Mouse (Mus musculus) hindbrain, embryonic 11.5 days (tissue): Measurements from ENCODE around the gene Pafah1b2. TPM values are rescaled to one million over a fixed set of nuclear protein-coding genes. Genes with fewer than 3 reads are reported as not detected.

ENCODE experiments used
- ATAC-seq: fragments of 200-750 bp; cut with Nextera tagmentation; 2 replicates; pipeline ENCODE4 v1.8.0; 2017; ENCODE audit warnings: mild to moderate bottlenecking, moderate TSS enrichment, moderate library complexity; ENCODE audit not compliant: low FRiP score
- DNase-seq: peaks from one replicate; pipeline ENCODE4 v3.0.0-alpha.2; 2015; ENCODE audit warnings: low spot score
- H3K27ac ChIP-seq: fragments of 300-500 bp; sonication (generic); 2 replicates; pipeline ENCODE4 v1.5.1; 2014; ENCODE audit warnings: mild to moderate bottlenecking, low read depth, low read length
- H3K27me3 ChIP-seq: fragments of 300-500 bp; sonication (generic); 2 replicates; pipeline ENCODE4 v1.6.1; 2014; ENCODE audit warnings: mild to moderate bottlenecking, low read length, moderate library complexity, mixed read lengths; ENCODE audit not compliant: control insufficient read depth, insufficient read depth
- H3K36me3 ChIP-seq: fragments of 300-500 bp; sonication (generic); 2 replicates; pipeline ENCODE4 v1.6.1; 2014; ENCODE audit warnings: mild to moderate bottlenecking, low read length, moderate library complexity, mixed read lengths; ENCODE audit not compliant: control insufficient read depth, insufficient read depth
- H3K4me1 ChIP-seq: fragments of 300-500 bp; sonication (generic); replicated peaks from 2 replicates; pipeline ENCODE4 v1.6.1; 2014; ENCODE audit warnings: low read length, mixed read lengths; ENCODE audit not compliant: control insufficient read depth, insufficient read depth
- H3K4me2 ChIP-seq: fragments of 300-500 bp; sonication (generic); replicated peaks from 2 replicates; pipeline ENCODE4 v1.6.1; 2014; ENCODE audit warnings: mild to moderate bottlenecking, low read depth, low read length
- H3K4me3 ChIP-seq: fragments of 300-500 bp; sonication (generic); 2 replicates; pipeline ENCODE4 v1.5.1; 2014; ENCODE audit warnings: low read depth, low read length
- H3K9ac ChIP-seq: fragments of 300-500 bp; sonication (generic); 2 replicates; pipeline ENCODE4 v1.6.1; 2014; ENCODE audit warnings: low read depth, low read length
- H3K9me3 ChIP-seq: fragments of 300-500 bp; sonication (generic); 2 replicates; pipeline ENCODE4 v1.6.1; 2016; ENCODE audit warnings: low read length; ENCODE audit not compliant: control insufficient read depth
- WGBS: fragments of 180-500 bp; shearing (Covaris S2); extraction: QIAGEN DNeasy Blood & Tissue Kit; methylation state at CpG from one replicate; pipeline ENCODE4 v1.1.7; 2014; 5-methylcytosine and 5-hydroxymethylcytosine counted together
- polyA plus RNA-seq: library from polyadenylated mRNA; unstranded; fragments of >200 nt; fragmentation: Nextera tagmentation; extraction: Ambion mirVana; gene quantifications from 2 replicates; pipeline ENCODE4 v1.2.1, GENCODE M21; 2014

Pafah1b2 gene
- polyA plus RNA-seq, 1 experiment from 2014 or later, result 282 TPM

- no peak for ATAC-seq
- no peak for DNase-seq
- Histone ChIP-seq H3K27me3 (no peaks in the 10 kb centered on the region), H3K9ac (no peak overlapping the region), H3K4me3 (no peak overlapping the region), H3K9me3 (no peaks in the 10 kb centered on the region), H3K27ac (no peak overlapping the region), H3K4me1 (peaks cover 4% of the 10 kb centered on the region), H3K36me3 (no peaks in the 10 kb centered on the region), H3K4me2 (no peak overlapping the region)
- 38% methylated on average over 9 of the region's 9 CpGs for WGBS
Measured at GRCm38 (mm10) chr9:46015831-46016230, 3.3 kb upstream of the Pafah1b2 start.

DNA sequence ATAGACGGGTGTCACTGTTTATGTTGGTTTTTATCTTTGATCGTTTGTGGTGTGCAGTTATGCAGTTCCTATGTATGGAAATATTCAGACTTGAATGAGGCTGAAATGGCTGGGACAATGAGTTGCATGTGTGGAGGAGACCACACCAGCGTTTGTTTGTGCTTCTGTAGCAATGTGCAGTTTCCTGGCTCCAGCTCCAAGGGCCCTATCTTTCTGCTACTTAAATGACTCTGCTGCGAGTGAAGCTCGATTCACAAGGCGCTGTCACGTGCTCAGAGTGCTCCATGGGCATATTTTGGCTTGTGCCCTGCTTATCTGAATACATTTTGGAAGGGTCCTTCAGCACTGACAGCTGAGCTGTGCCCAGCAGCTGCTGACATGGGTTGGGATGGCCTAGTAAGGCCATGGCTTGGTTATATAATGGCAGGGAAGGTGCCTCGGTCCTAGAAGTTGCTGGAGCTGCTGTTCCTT, 2.6 kb upstream of the Pafah1b2 start:
- 61% methylated on average over 8 of the region's 8 CpGs for WGBS
- no peaks in the 10 kb centered on the region for H3K27me3 ChIP-seq
- H3K4me1 ChIP-seq, result peaks cover 4% of the 10 kb centered on the region
- ATAC-seq (no peak), DNase-seq (peak; percentile 18)
- H3K9me3 ChIP-seq, result no peaks in the 10 kb centered on the region
- H3K27ac ChIP-seq, result 0 out of 2 replicates have a peak overlapping the region, but pooled peaks have one; percentile 14
- H3K4me2 ChIP-seq, result no peak overlapping the region
- no peak overlapping the region for H3K9ac ChIP-seq
- H3K4me3 ChIP-seq, result no peak overlapping the region
- no peaks in the 10 kb centered on the region for H3K36me3 ChIP-seq

- no peaks in the 10 kb centered on the region for H3K27me3 ChIP-seq
- H3K9me3 ChIP-seq, result no peaks in the 10 kb centered on the region
- no peak overlapping the region for H3K27ac ChIP-seq
- peaks cover 4% of the 10 kb centered on the region for H3K4me1 ChIP-seq
- DNase-seq (peak; percentile 48), ATAC-seq (no peak)
- H3K9ac ChIP-seq, result no peak overlapping the region; the same call in 1 of the 2 replicates
- H3K36me3 ChIP-seq, result no peaks in the 10 kb centered on the region
- peak overlapping the region; percentile 74 for H3K4me2 ChIP-seq
- H3K4me3 ChIP-seq, result peak overlapping the region; percentile 94
- WGBS, result 4% methylated on average over 10 of the region's 10 CpGs
Measured at GRCm38 (mm10) chr9:46014251-46014681, 1.8 kb upstream of the Pafah1b2 start.

GRCm38 (mm10) chr9:46013616-46014015, 1.1 kb upstream of the Pafah1b2 start:
- Histone ChIP-seq H3K9me3 (no peaks in the 10 kb centered on the region), H3K36me3 (no peaks in the 10 kb centered on the region), H3K27me3 (no peaks in the 10 kb centered on the region), H3K27ac (peak overlapping the region; percentile 93), H3K4me1 (peaks cover 4% of the 10 kb centered on the region), H3K4me3 (peak overlapping the region; percentile 94), H3K9ac (peak overlapping the region; percentile 95), H3K4me2 (peak overlapping the region; percentile 74)
- ATAC-seq (no peak), DNase-seq (peak; percentile 23)
- 1% methylated on average over 5 of the region's 5 CpGs for WGBS

DNA sequence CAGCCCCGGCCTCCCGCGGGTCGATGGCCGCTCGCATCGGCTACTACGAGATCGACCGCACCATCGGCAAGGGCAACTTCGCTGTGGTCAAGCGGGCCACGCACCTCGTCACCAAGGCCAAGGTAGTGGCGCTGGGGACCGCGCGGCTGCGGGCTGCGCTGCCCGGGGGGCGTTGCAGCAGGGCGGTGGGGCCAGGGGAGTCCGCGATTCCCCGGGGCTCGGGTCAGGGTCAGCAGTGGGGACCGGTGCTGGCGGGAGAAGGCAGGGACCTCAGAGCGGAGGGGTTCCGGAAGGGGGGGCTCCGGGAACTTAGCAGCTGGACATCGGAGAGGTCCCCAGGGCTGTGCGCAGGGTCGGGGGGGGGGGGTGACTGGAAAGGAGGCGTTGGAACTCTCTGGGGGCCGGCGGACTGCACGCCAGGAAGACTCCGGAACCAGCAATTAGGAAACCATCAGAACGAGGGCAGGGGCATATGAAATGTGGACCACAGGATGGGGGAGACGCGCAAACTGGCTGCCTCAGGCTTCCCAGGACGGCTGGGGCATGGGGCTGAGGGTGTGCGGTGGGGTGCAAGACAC, 608 bp upstream of the Pafah1b2 start:
- ATAC-seq, result peak; percentile 73
- peak overlapping the region; percentile 93 for H3K27ac ChIP-seq
- peak; percentile 64 for DNase-seq
- H3K9ac ChIP-seq, result peak overlapping the region; percentile 95
- WGBS, result 0% methylated on average over 35 of the region's 46 CpGs
- no peaks in the 10 kb centered on the region for H3K9me3 ChIP-seq
- H3K4me1 ChIP-seq, result peaks cover 4% of the 10 kb centered on the region
- peak overlapping the region; percentile 74 for H3K4me2 ChIP-seq
- peak overlapping the region; percentile 94 for H3K4me3 ChIP-seq
- no peaks in the 10 kb centered on the region for H3K27me3 ChIP-seq
- no peaks in the 10 kb centered on the region for H3K36me3 ChIP-seq

DNA sequence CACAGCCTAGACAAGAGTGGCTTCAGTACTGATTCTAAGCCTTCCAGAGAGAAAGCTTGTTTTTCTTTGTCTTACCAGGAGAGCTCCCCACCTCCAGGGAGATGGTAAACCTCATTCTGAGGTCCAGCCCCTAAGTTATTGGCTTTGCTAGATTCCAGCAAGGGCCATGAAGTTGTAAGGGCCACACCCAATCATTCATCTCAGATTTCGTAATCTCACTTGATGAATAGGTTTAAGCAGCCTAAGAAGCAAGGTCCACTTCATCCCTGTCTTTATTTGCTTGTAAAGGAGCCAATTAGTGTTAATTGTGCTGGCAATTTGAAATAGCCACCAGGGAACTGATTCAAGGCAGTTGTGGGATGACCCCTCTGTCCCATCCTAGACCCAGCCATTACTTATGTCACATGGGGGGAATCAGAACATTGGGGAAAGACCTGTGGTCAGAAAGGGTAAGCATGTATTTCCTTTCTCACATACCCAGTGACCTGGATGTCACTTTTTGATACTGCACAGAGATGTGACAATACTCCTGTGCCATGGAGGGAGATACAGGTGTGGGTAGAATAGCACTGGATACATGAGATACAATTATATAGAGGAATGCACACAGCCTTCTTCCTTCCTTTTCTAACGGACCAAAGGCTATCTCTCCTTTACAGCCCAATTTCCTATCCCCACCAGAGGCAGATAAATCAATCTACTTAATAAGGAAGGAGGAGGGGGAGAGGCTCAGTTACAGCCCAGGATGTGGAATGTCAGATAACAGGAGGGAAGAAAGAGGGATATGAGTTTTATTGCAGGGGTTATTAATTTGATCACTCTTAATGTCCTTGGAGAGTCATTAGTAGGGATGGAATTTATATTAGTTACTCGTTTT, 1.2 kb downstream of the Pafah1b2 start:
- Histone ChIP-seq H3K27ac (no peak overlapping the region), H3K4me2 (0 out of 2 replicates have a peak overlapping the region, but pooled peaks have one; percentile 50), H3K9me3 (no peaks in the 10 kb centered on the region), H3K27me3 (no peaks in the 10 kb centered on the region), H3K9ac (no peak overlapping the region), H3K36me3 (no peaks in the 10 kb centered on the region), H3K4me3 (0 out of 2 replicates have a peak overlapping the region, but pooled peaks have one; percentile 94), H3K4me1 (peaks cover 4% of the 10 kb centered on the region)
- DNase-seq, result no peak
- ATAC-seq, result no peak
- 53% methylated on average over 3 of the region's 3 CpGs for WGBS

- no peak overlapping the region for H3K9ac ChIP-seq
- DNase-seq (no peak), ATAC-seq (no peak)
- WGBS, result 89% methylated on average over 1 of the region's 1 CpGs
- H3K4me3 ChIP-seq, result no peak overlapping the region
- H3K27me3 ChIP-seq, result no peaks in the 10 kb centered on the region
- H3K4me1 ChIP-seq, result peaks cover 4% of the 10 kb centered on the region; the same call in 1 of the 2 replicates
- H3K4me2 ChIP-seq, result no peak overlapping the region
- no peaks in the 10 kb centered on the region for H3K9me3 ChIP-seq
- no peaks in the 10 kb centered on the region for H3K36me3 ChIP-seq
- H3K27ac ChIP-seq, result no peak overlapping the region
Measured at GRCm38 (mm10) chr9:46009669-46009983, 2.9 kb downstream of the Pafah1b2 start.

- Histone ChIP-seq H3K27ac (no peak overlapping the region), H3K9ac (no peak overlapping the region), H3K9me3 (no peaks in the 10 kb centered on the region), H3K4me3 (no peak overlapping the region), H3K36me3 (no peaks in the 10 kb centered on the region), H3K27me3 (no peaks in the 10 kb centered on the region), H3K4me2 (no peak overlapping the region), H3K4me1 (peaks cover 3% of the 10 kb centered on the region; the same call in 1 of the 2 replicates)
- ATAC-seq (no peak), DNase-seq (no peak)
- WGBS, result 67% methylated on average over 7 of the region's 7 CpGs
Measured at GRCm38 (mm10) chr9:46008931-46009668, 3.4 kb downstream of the Pafah1b2 start.
